Mouse (Mus musculus) kidney, postnatal 0 days (tissue): ENCODE results near the gene Prr3. TPM values are rescaled to one million over a fixed set of nuclear protein-coding genes. Genes with fewer than 3 reads are reported as not detected.
A peak's percentile ranks its signal among the peaks of the same experiment; 100 is the strongest.

Source experiments
- ATAC-seq: fragments of 200-750 bp; cut with Nextera tagmentation; replicated peaks from 2 replicates; pipeline ENCODE4 v1.8.0; 2017; ENCODE audit warnings: low read depth, moderate number of reproducible peaks, moderate TSS enrichment, moderate library complexity; ENCODE audit not compliant: low FRiP score
- DNase-seq: peaks from one replicate; pipeline ENCODE4 v3.0.0-alpha.2; 2016; ENCODE audit warnings: low spot score
- H3K27ac ChIP-seq: fragments of 300-500 bp; sonication (generic); 2 replicates; pipeline ENCODE4 v1.5.1; 2014; ENCODE audit warnings: mild to moderate bottlenecking
- H3K27me3 ChIP-seq: fragments of 300-500 bp; sonication (generic); 2 replicates; pipeline ENCODE4 v1.6.1; 2014; ENCODE audit warnings: low read length, mixed read lengths; ENCODE audit not compliant: insufficient read depth
- H3K36me3 ChIP-seq: fragments of 300-500 bp; sonication (generic); 2 replicates; pipeline ENCODE4 v1.6.1; 2014; ENCODE audit warnings: low read length, mixed read lengths; ENCODE audit not compliant: insufficient read depth
- H3K4me1 ChIP-seq: fragments of 300-500 bp; sonication (generic); replicated peaks from 2 replicates; pipeline ENCODE4 v1.6.1; 2014; ENCODE audit warnings: antibody characterized with exemption, low read length, mixed read lengths; ENCODE audit not compliant: insufficient read depth
- H3K4me2 ChIP-seq: fragments of 300-500 bp; sonication (generic); 2 replicates; pipeline ENCODE4 v1.6.1; 2014; ENCODE audit warnings: mild to moderate bottlenecking, low read length, moderate library complexity, mixed read lengths
- H3K4me3 ChIP-seq: fragments of 300-500 bp; sonication (generic); replicated peaks from 2 replicates; pipeline ENCODE4 v1.5.1; 2014; ENCODE audit warnings: low read depth, low read length
- H3K9ac ChIP-seq: fragments of 300-500 bp; sonication (generic); 2 replicates; pipeline ENCODE4 v1.6.1; 2014; ENCODE audit warnings: low read depth, low read length
- H3K9me3 ChIP-seq: fragments of 300-500 bp; sonication (generic); replicated peaks from 2 replicates; pipeline ENCODE4 v1.6.1; 2016; ENCODE audit warnings: low read length, inconsistent platforms, mixed read lengths
- CTCF ChIP-seq: IDR thresholded peaks from 2 replicates; pipeline ENCODE4 v1.5.1; 2016; ENCODE audit warnings: antibody characterized with exemption, low read depth, mild to moderate bottlenecking, moderate library complexity
- WGBS: fragments of 180-500 bp; shearing (Covaris S2); extraction: QIAGEN DNeasy Blood & Tissue Kit; methylation state at CpG from one replicate; pipeline ENCODE4 v1.1.7; 2014; 5-methylcytosine and 5-hydroxymethylcytosine counted together
- polyA plus RNA-seq: library from polyadenylated mRNA; unstranded; fragments of >200 nt; fragmentation: Nextera tagmentation; extraction: Ambion mirVana; gene quantifications from 2 replicates; pipeline ENCODE4 v1.2.1, GENCODE M21; 2015

Gene Prr3
- polyA plus RNA-seq, 1 experiment from 2014 or later, result 29.3 TPM

DNA sequence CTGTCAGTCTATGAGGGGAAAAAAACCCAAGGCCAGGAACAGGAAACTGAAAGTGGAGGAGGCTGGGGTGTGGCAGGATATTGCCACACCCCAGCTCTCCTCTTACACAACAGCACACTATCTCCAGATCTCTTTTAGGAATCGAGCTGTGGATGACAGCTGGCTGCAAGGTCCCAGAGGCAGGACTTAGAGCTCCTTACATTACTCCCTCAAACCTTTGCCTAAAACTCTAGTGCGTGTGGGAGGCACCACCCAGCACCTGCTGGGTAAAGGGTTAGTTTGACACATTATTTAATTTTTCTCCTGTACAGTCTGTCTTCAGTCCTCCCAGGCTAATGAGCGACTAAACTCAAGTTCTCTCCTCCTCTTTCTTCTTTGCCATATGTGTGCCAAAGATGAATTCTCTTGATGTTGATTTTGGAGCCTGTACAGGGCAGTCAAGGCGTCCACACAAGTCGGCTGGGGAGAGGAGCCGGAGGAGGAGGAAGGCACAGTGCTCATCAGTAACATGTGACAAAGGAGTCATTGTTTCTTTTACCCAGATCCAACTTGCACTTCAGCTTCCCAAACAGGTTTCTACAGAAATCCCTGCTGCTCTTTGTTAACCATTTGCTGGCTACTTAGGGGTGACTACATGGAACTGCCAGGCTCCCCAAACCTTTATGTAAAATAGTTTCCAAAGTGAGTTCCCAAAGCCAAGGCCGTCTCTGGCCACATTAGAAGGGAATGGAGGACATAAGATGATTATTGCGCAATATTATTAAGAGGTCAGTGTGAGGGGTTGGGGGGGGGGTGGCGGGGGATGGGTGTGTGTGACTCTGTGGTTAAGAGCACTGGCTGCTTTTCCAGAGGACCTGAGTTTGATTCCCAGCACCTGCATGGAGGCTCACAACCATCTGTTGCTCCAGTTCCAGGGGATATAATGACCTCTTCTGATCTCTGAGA is 43.9 kb upstream of the Prr3 start:
- Histone ChIP-seq H3K27me3 (no peaks in the 10 kb centered on the region), H3K4me2 (peak overlapping the region; percentile 4; the same call in 1 of the 2 replicates), H3K4me1 (no peaks in the 10 kb centered on the region; the same call in 1 of the 2 replicates), H3K9me3 (no peaks in the 10 kb centered on the region), H3K4me3 (no peak overlapping the region), H3K36me3 (no peaks in the 10 kb centered on the region), H3K9ac (no peak overlapping the region), H3K27ac (peak overlapping the region; percentile 58)
- no peak for TF ChIP-seq CTCF
- 37% methylated on average over 9 of the region's 9 CpGs for WGBS
- ATAC-seq, result peak; percentile 16; the same call in 1 of the 2 replicates
- DNase-seq, result peak; percentile 66

DNA sequence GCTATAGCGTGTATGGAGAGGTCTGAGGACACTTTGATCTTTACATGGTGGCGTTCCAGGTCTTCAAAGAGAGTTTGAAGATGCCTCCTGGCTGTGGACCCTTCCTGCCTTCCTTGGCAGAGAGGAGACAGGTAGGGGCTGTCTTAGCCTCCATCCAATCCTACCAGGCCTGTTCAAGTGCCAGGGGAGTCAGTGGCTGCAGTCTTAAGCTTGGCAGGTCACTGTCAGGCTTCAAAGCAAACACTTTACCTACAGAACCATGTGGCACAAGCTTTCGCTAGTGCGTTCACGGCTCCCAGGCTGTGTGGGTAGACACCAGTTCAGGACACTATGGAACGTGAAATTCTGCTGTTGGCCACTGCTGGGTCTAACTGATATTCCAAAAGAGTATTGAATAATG is 42.9 kb upstream of the Prr3 start:
- Histone ChIP-seq H3K36me3 (no peaks in the 10 kb centered on the region), H3K27ac (peak overlapping the region; percentile 58; the same call in 1 of the 2 replicates), H3K9me3 (no peaks in the 10 kb centered on the region), H3K9ac (no peak overlapping the region), H3K4me1 (no peaks in the 10 kb centered on the region; the same call in 1 of the 2 replicates), H3K4me2 (no peak overlapping the region), H3K27me3 (no peaks in the 10 kb centered on the region), H3K4me3 (no peak overlapping the region)
- ATAC-seq, result no peak
- no peak for TF ChIP-seq CTCF
- 95% methylated on average over 6 of the region's 6 CpGs for WGBS
- no peak for DNase-seq

DNA sequence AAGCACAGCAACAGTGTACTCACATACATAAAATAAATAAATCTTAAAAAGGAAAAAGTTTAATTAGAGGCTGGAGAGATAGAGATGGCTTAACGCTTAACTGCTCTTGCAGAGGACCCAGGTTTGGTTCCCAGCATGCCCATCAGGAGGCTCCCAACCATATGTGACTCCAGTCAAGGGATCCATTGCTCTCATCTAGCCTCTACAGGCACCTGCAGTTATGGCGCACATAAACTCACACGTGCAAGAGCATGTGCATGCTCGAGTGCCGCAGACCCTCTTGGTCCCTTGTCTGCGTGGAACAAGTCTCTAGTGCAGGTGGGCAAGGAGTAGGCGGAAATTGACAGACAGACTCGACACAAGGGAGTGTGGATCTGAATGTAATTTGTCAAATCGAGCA is 42.1 kb upstream of the Prr3 start:
- Histone ChIP-seq H3K27me3 (no peaks in the 10 kb centered on the region), H3K4me3 (no peak overlapping the region), H3K4me2 (no peak overlapping the region), H3K9ac (no peak overlapping the region), H3K4me1 (no peaks in the 10 kb centered on the region; the same call in 1 of the 2 replicates), H3K9me3 (no peaks in the 10 kb centered on the region), H3K36me3 (no peaks in the 10 kb centered on the region), H3K27ac (no peak overlapping the region)
- TF ChIP-seq CTCF, result no peak
- no peak for DNase-seq
- 91% methylated on average over 9 of the region's 9 CpGs for WGBS
- ATAC-seq, result no peak

- Histone ChIP-seq H3K9me3 (no peaks in the 10 kb centered on the region), H3K4me3 (no peak overlapping the region), H3K27ac (peak overlapping the region; percentile 66; the same call in 1 of the 2 replicates), H3K4me2 (no peak overlapping the region), H3K9ac (no peak overlapping the region), H3K27me3 (no peaks in the 10 kb centered on the region), H3K4me1 (no peaks in the 10 kb centered on the region; the same call in 1 of the 2 replicates), H3K36me3 (no peaks in the 10 kb centered on the region)
- WGBS, result 100% methylated on average over 1 of the region's 1 CpGs
- DNase-seq (no peak), ATAC-seq (no peak)
- no peak for TF ChIP-seq CTCF
These were observed 41.3 kb upstream of the Prr3 start for GRCm38 (mm10) chr17:36021309-36021708.

- H3K4me2 ChIP-seq, result peak within 1 kb of the TSS; percentile 31
- H3K9ac ChIP-seq, result no peak within 1 kb of the TSS
- H3K27me3 ChIP-seq, result no peaks in the 10 kb centered on the region
- DNase-seq, result peak; percentile 85
- no peaks in the 10 kb centered on the region for H3K9me3 ChIP-seq
- TF ChIP-seq CTCF, result peak; percentile 48
- no peaks in the 10 kb centered on the region for H3K36me3 ChIP-seq
- peak; percentile 69 for ATAC-seq
- no peaks in the 10 kb centered on the region; the same call in 1 of the 2 replicates for H3K4me1 ChIP-seq
- H3K27ac ChIP-seq, result peak within 1 kb of the TSS; percentile 66; the same call in 1 of the 2 replicates
- WGBS, result 42% methylated on average over 15 of the region's 15 CpGs
- H3K4me3 ChIP-seq, result 0 out of 2 replicates have a peak within 1 kb of the TSS, but pooled peaks have one; percentile 4
These were observed 40.4 kb upstream of the Prr3 start, which contains the start of gene H2-T24 for GRCm38 (mm10) chr17:36020191-36021073. TSS of gene H2-T24 (minus strand) at chr17:36020560.

DNA sequence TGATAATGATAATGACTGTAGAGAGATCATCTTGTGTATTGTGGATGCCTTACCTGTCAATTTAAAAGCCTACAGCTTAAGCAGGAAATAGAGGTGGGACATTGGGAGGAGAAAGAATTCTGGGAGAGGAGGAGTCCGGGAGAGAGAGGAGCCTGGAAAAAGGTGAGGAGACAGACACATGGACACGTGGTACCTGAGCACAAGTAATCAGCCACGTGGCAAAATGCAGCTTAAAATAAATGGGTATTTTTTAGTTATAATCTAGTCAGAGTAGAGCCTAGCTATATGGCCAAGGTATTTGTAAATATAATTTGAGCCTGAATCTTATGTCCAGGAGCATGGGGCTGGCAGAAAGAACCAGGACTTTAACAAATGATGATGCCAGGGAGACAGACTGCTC is 39.5 kb upstream of the Prr3 start:
- no peak for ATAC-seq
- H3K9me3 ChIP-seq, result no peaks in the 10 kb centered on the region
- no peak overlapping the region for H3K4me2 ChIP-seq
- 0 out of 2 replicates have a peak, but pooled peaks cover under 1% of the 10 kb centered on the region for H3K36me3 ChIP-seq
- H3K9ac ChIP-seq, result no peak overlapping the region
- TF ChIP-seq CTCF, result no peak
- 0 out of 2 replicates have a peak overlapping the region, but pooled peaks have one; percentile 66 for H3K27ac ChIP-seq
- no peaks in the 10 kb centered on the region; the same call in 1 of the 2 replicates for H3K4me1 ChIP-seq
- DNase-seq, result no peak
- H3K27me3 ChIP-seq, result no peaks in the 10 kb centered on the region
- H3K4me3 ChIP-seq, result no peak overlapping the region
- WGBS, result 68% methylated on average over 3 of the region's 3 CpGs
